Mouse (Mus musculus) hindbrain, postnatal 0 days (tissue): ENCODE results near the gene Garem2. TPM values are rescaled to one million over a fixed set of nuclear protein-coding genes. Genes with fewer than 3 reads are reported as not detected.

ENCODE experiments used
- ATAC-seq: fragments of 200-750 bp; cut with Nextera tagmentation; 2 replicates; pipeline ENCODE4 v1.8.0; 2017; ENCODE audit warnings: mild to moderate bottlenecking, moderate TSS enrichment, moderate library complexity
- DNase-seq: peaks from one replicate; pipeline ENCODE4 v3.0.0-alpha.2; 2015; ENCODE audit warnings: low spot score
- H3K27ac ChIP-seq: fragments of 300-500 bp; sonication (generic); 2 replicates; pipeline ENCODE4 v1.5.1; 2014; ENCODE audit warnings: mild to moderate bottlenecking
- H3K27me3 ChIP-seq: fragments of 300-500 bp; sonication (generic); 2 replicates; pipeline ENCODE4 v1.6.1; 2014; ENCODE audit warnings: low read length, mixed read lengths; ENCODE audit not compliant: insufficient read depth
- H3K36me3 ChIP-seq: fragments of 300-500 bp; sonication (generic); 2 replicates; pipeline ENCODE4 v1.6.1; 2014; ENCODE audit warnings: low read length, mixed read lengths; ENCODE audit not compliant: insufficient read depth
- H3K4me1 ChIP-seq: fragments of 300-500 bp; sonication (generic); 2 replicates; pipeline ENCODE4 v1.6.1; 2014; ENCODE audit warnings: antibody characterized with exemption, low read length, mixed read lengths; ENCODE audit not compliant: insufficient read depth
- H3K4me2 ChIP-seq: fragments of 300-500 bp; sonication (generic); 2 replicates; pipeline ENCODE4 v1.6.1; 2014; ENCODE audit warnings: low read depth, mild to moderate bottlenecking, low read length, moderate library complexity, mixed read lengths
- H3K4me3 ChIP-seq: fragments of 300-500 bp; sonication (generic); 2 replicates; pipeline ENCODE4 v1.5.1; 2014; ENCODE audit warnings: low read length
- H3K9ac ChIP-seq: fragments of 300-500 bp; sonication (generic); replicated peaks from 2 replicates; pipeline ENCODE4 v1.6.1; 2014; ENCODE audit warnings: mild to moderate bottlenecking, low read length, moderate library complexity, mixed read lengths
- H3K9me3 ChIP-seq: fragments of 300-500 bp; sonication (generic); 2 replicates; pipeline ENCODE4 v1.6.1; 2016; ENCODE audit warnings: low read length, mixed read lengths
- CTCF ChIP-seq: IDR thresholded peaks from 2 replicates; pipeline ENCODE4 v1.5.1; 2016; ENCODE audit warnings: antibody characterized with exemption, control low read depth, low read depth
- WGBS: fragments of 180-500 bp; shearing (Covaris S2); extraction: QIAGEN DNeasy Blood & Tissue Kit; methylation state at CpG from one replicate; pipeline ENCODE4 v1.1.7; 2014; 5-methylcytosine and 5-hydroxymethylcytosine counted together
- polyA plus RNA-seq: library from polyadenylated mRNA; unstranded; fragments of >200 nt; fragmentation: Nextera tagmentation; extraction: Ambion mirVana; gene quantifications from 2 replicates; pipeline ENCODE4 v1.2.1, GENCODE M21; 2015
- total RNA-seq: library from RNA; depleted of rRNA; stranded (reverse); fragments of >200 nt; gene quantifications from 2 replicates; pipeline ENCODE4 v1.2.3, GENCODE M21; 2014

The Garem2 gene
- total and polyA plus RNA-seq, 2 experiments from 2014 or later = 9.7 to 26.7 TPM

GRCm38 (mm10) chr5:30127921-30128597, 23.1 kb downstream of the Garem2 start:
- Histone ChIP-seq H3K36me3 (peaks cover 54% of the 10 kb centered on the region), H3K4me2 (no peak overlapping the region), H3K9me3 (no peaks in the 10 kb centered on the region), H3K9ac (no peak overlapping the region), H3K4me1 (no peaks in the 10 kb centered on the region), H3K27ac (no peak overlapping the region), H3K27me3 (no peaks in the 10 kb centered on the region), H3K4me3 (no peak overlapping the region)
- 90% methylated on average over 13 of the region's 13 CpGs for WGBS
- TF ChIP-seq CTCF = no peak
- DNase-seq (no peak), ATAC-seq (no peak)

GRCm38 (mm10) chr5:30128680-30129079, 23.7 kb downstream of the Garem2 start:
- DNase-seq = no peak
- 89% methylated on average over 6 of the region's 6 CpGs for WGBS
- no peak overlapping the region for H3K4me2 ChIP-seq

GRCm38 (mm10) chr5:30131246-30131645, 26.3 kb downstream of the Garem2 start:
- H3K27ac ChIP-seq = no peak overlapping the region
- H3K9ac ChIP-seq = no peak overlapping the region
- ATAC-seq (no peak), DNase-seq (no peak)
- H3K9me3 ChIP-seq = no peaks in the 10 kb centered on the region
- no peaks in the 10 kb centered on the region for H3K4me1 ChIP-seq
- H3K4me3 ChIP-seq = no peak overlapping the region
- H3K4me2 ChIP-seq = no peak overlapping the region
- no peaks in the 10 kb centered on the region for H3K27me3 ChIP-seq
- peaks cover 71% of the 10 kb centered on the region for H3K36me3 ChIP-seq
- TF ChIP-seq CTCF = no peak
- WGBS = 93% methylated on average over 4 of the region's 4 CpGs

More at GRCm38 (mm10) chr5:30128680-30129079, 23.7 kb downstream of the Garem2 start:
- Histone ChIP-seq H3K27me3 (no peaks in the 10 kb centered on the region), H3K36me3 (peaks cover 58% of the 10 kb centered on the region), H3K4me1 (no peaks in the 10 kb centered on the region), H3K9me3 (no peaks in the 10 kb centered on the region), H3K9ac (no peak overlapping the region), H3K4me3 (no peak overlapping the region), H3K27ac (no peak overlapping the region)
- TF ChIP-seq CTCF = no peak
- no peak for ATAC-seq

- H3K27ac ChIP-seq = no peak overlapping the region
- no peak overlapping the region for H3K4me2 ChIP-seq
- no peak overlapping the region for H3K9ac ChIP-seq
- H3K27me3 ChIP-seq = no peaks in the 10 kb centered on the region
- H3K4me1 ChIP-seq = no peaks in the 10 kb centered on the region
- H3K36me3 ChIP-seq = peaks cover 71% of the 10 kb centered on the region
- no peaks in the 10 kb centered on the region for H3K9me3 ChIP-seq
- 92% methylated on average over 2 of the region's 2 CpGs for WGBS
- H3K4me3 ChIP-seq = no peak overlapping the region
- DNase-seq (no peak), ATAC-seq (no peak)
- no peak for TF ChIP-seq CTCF
Measured at GRCm38 (mm10) chr5:30132173-30132572, 27.2 kb downstream of the Garem2 start.

GRCm38 (mm10) chr5:30135711-30136231, 30.8 kb downstream of the Garem2 start:
- no peak overlapping the region for H3K4me2 ChIP-seq
- ATAC-seq (no peak), DNase-seq (no peak)
- H3K9me3 ChIP-seq = no peaks in the 10 kb centered on the region
- no peak overlapping the region for H3K27ac ChIP-seq
- no peaks in the 10 kb centered on the region for H3K27me3 ChIP-seq
- 96% methylated on average over 11 of the region's 11 CpGs for WGBS
- TF ChIP-seq CTCF = no peak
- H3K4me1 ChIP-seq = no peaks in the 10 kb centered on the region
- H3K4me3 ChIP-seq = no peak overlapping the region
- H3K9ac ChIP-seq = no peak overlapping the region
- H3K36me3 ChIP-seq = peaks cover 62% of the 10 kb centered on the region

GRCm38 (mm10) chr5:30137271-30137670, 32.3 kb downstream of the Garem2 start:
- Histone ChIP-seq H3K27me3 (no peaks in the 10 kb centered on the region), H3K27ac (no peak overlapping the region), H3K36me3 (peaks cover 61% of the 10 kb centered on the region), H3K9me3 (no peaks in the 10 kb centered on the region), H3K9ac (no peak overlapping the region), H3K4me2 (no peak overlapping the region), H3K4me1 (no peaks in the 10 kb centered on the region), H3K4me3 (no peak overlapping the region)
- 94% methylated on average over 9 of the region's 9 CpGs for WGBS
- no peak for ATAC-seq
- no peak for DNase-seq
- no peak for TF ChIP-seq CTCF

GRCm38 (mm10) chr5:30138193-30138592, 33.2 kb downstream of the Garem2 start:
- no peak overlapping the region for H3K27ac ChIP-seq
- no peak overlapping the region for H3K9ac ChIP-seq
- no peak overlapping the region for H3K4me2 ChIP-seq
- no peak overlapping the region for H3K4me3 ChIP-seq
- WGBS = 89% methylated on average over 4 of the region's 4 CpGs
- no peak for DNase-seq
- no peaks in the 10 kb centered on the region for H3K9me3 ChIP-seq
- no peak for TF ChIP-seq CTCF
- no peaks in the 10 kb centered on the region for H3K4me1 ChIP-seq
- H3K36me3 ChIP-seq = peaks cover 64% of the 10 kb centered on the region
- no peak for ATAC-seq
- H3K27me3 ChIP-seq = no peaks in the 10 kb centered on the region
